Mouse (Mus musculus) ES-E14 (cell line): ENCODE data around the gene Atp6v0e.

ENCODE experiments used
- CHD2 ChIP-seq: IDR thresholded peaks from 2 replicates; pipeline ENCODE4 v1.6.1; 2014; ENCODE audit warnings: mild to moderate bottlenecking, low read depth, low read length, inconsistent platforms
- HCFC1 ChIP-seq: IDR thresholded peaks from 2 replicates; pipeline ENCODE4 v1.6.1; 2012; ENCODE audit warnings: low read length, inconsistent platforms, borderline replicate concordance; ENCODE audit not compliant: insufficient read depth
- MAFK ChIP-seq: IDR thresholded peaks from 2 replicates; pipeline ENCODE4 v1.6.1; 2014; ENCODE audit warnings: mild to moderate bottlenecking, low read depth, low read length, inconsistent platforms; ENCODE audit not compliant: insufficient read depth
- ZC3H11A ChIP-seq: IDR thresholded peaks from 2 replicates; pipeline ENCODE4 v1.6.1; 2012; ENCODE audit warnings: low read depth, mild to moderate bottlenecking, inconsistent platforms, low read length, borderline replicate concordance
- ZNF384 ChIP-seq: IDR thresholded peaks from 2 replicates; pipeline ENCODE4 v1.6.1; 2012; ENCODE audit warnings: low read depth, low read length, inconsistent platforms

GRCm38 (mm10) chr17:26686334-26687000 lies 23.4 kb downstream of the Atp6v0e start:
- TF ChIP-seq CHD2, result no peak
- no peak for TF ChIP-seq ZNF384
- no peak for TF ChIP-seq ZC3H11A
- no peak for TF ChIP-seq HCFC1
- TF ChIP-seq MAFK, result no peak
